ENCODE assay signal across 21 mouse cellular contexts in genomic region chr2:141416436-141416835, GRCm38 (mm10).
DNase-seq lines count a peak whose midpoint lies in the region; ATAC-seq and TF ChIP-seq lines count a peak whose summit lies in the region.
"Had no signal": no experiment of that assay in that cellular context is flagged by ENCODE, and none has a peak within 500 bp of the region (broad histone marks: within the 10 kb centered on the region; RNA-seq: fewer than 3 reads in every experiment).

No protein-coding gene starts in this region.

- no peak overlapping the region for H3K4me2 ChIP-seq in hindbrain, embryonic 14.5 days (replicated peaks)
- H3K4me2 ChIP-seq in hindbrain, embryonic 16.5 days (ENCODE audit: low read length): no peak overlapping the region
- H3K4me2 ChIP-seq in intestine, embryonic 15.5 days (replicated peaks): no peak overlapping the region
- H3K4me2 ChIP-seq in midbrain, embryonic 11.5 days: no peak overlapping the region
- no peak overlapping the region for H3K4me2 ChIP-seq in midbrain, postnatal 0 days (ENCODE audit: low read depth, low read length, poor library complexity, severe bottlenecking)

- H3K9ac ChIP-seq in hindbrain, embryonic 14.5 days: peak overlapping the region; percentile 12; the same call in 1 of the 2 replicates
- no peak overlapping the region for H3K9ac ChIP-seq in hindbrain, embryonic 16.5 days (ENCODE audit: low read depth, low read length)
- no peak overlapping the region for H3K9ac ChIP-seq in intestine, embryonic 15.5 days
- H3K9ac ChIP-seq in midbrain, embryonic 11.5 days (ENCODE audit: low read length): no peak overlapping the region
- no peak overlapping the region for H3K9ac ChIP-seq in midbrain, postnatal 0 days (replicated peaks; ENCODE audit: low read length, poor library complexity, severe bottlenecking)
- H3K9ac ChIP-seq: forebrain, postnatal 0 days; liver, postnatal 0 days had no signal

- H3K27me3 ChIP-seq in hindbrain, embryonic 14.5 days (ENCODE audit: control insufficient read depth, insufficient read depth, low read length): no peaks in the 10 kb centered on the region
- no peaks in the 10 kb centered on the region for H3K27me3 ChIP-seq in hindbrain, embryonic 16.5 days (replicated peaks; ENCODE audit: control insufficient read depth, insufficient read depth, low read length)
- H3K27me3 ChIP-seq in intestine, embryonic 15.5 days (replicated peaks): no peaks in the 10 kb centered on the region
- no peaks in the 10 kb centered on the region for H3K27me3 ChIP-seq in midbrain, embryonic 11.5 days (ENCODE audit: control insufficient read depth, insufficient read depth, low read length)
- H3K27me3 ChIP-seq in midbrain, postnatal 0 days (ENCODE audit: insufficient read depth, low read length): no peaks in the 10 kb centered on the region

- H3K36me3 ChIP-seq in hindbrain, embryonic 14.5 days (replicated peaks; ENCODE audit: control insufficient read depth, insufficient read depth): no peaks in the 10 kb centered on the region
- no peaks in the 10 kb centered on the region for H3K36me3 ChIP-seq in hindbrain, embryonic 16.5 days (ENCODE audit: control insufficient read depth, insufficient read depth, low read length)
- no peaks in the 10 kb centered on the region for H3K36me3 ChIP-seq in intestine, embryonic 15.5 days
- H3K36me3 ChIP-seq in midbrain, embryonic 11.5 days (ENCODE audit: control insufficient read depth, insufficient read depth, low read length): no peaks in the 10 kb centered on the region
- no peaks in the 10 kb centered on the region for H3K36me3 ChIP-seq in midbrain, postnatal 0 days (ENCODE audit: insufficient read depth, low read length)

- peak overlapping the region; percentile 58 for H3K27ac ChIP-seq in hindbrain, embryonic 14.5 days
- H3K27ac ChIP-seq in hindbrain, embryonic 16.5 days (ENCODE audit: low read depth, low read length): no peak overlapping the region
- H3K27ac ChIP-seq in intestine, embryonic 15.5 days: 0 out of 2 replicates have a peak overlapping the region, but pooled peaks have one; percentile 51
- no peak overlapping the region for H3K27ac ChIP-seq in midbrain, embryonic 11.5 days (ENCODE audit: low read depth, low read length)
- H3K27ac ChIP-seq in midbrain, postnatal 0 days (ENCODE audit: low read depth, low read length): peak overlapping the region; percentile 43; the same call in 1 of the 2 replicates
- H3K27ac ChIP-seq: heart, adult 2 months; layer of hippocampus, adult 2 months had no signal

- DNase-seq in hindbrain, embryonic 14.5 days (ENCODE audit: low spot score): no peak
- DNase-seq in midbrain, embryonic 11.5 days (ENCODE audit: low spot score, missing footprints): peak; percentile 59
- DNase-seq in midbrain, postnatal 0 days (ENCODE audit: low spot score): no peak
- no peak for DNase-seq in spleen, adult 12 weeks (ENCODE audit: low spot score)
- DNase-seq: adrenal gland, adult 8-10 months; B cell, adult 2 months; cerebellum, adult 11-12 months; cerebellum, postnatal 10 days; forebrain, postnatal 0 days; gastrocnemius, postnatal 36 days; heart, adult 2 months; kidney, adult 9 months; kidney, postnatal 25 days; layer of hippocampus, postnatal 36 days; liver, postnatal 0 days; lung, postnatal 14 days; right cerebral cortex, postnatal 4 days had no signal

- no peaks in the 10 kb centered on the region for H3K9me3 ChIP-seq in hindbrain, embryonic 14.5 days (ENCODE audit: control insufficient read depth, low read length)
- H3K9me3 ChIP-seq in hindbrain, embryonic 16.5 days (ENCODE audit: control insufficient read depth, low read length): no peaks in the 10 kb centered on the region
- no peaks in the 10 kb centered on the region for H3K9me3 ChIP-seq in intestine, embryonic 15.5 days
- no peaks in the 10 kb centered on the region for H3K9me3 ChIP-seq in midbrain, embryonic 11.5 days (ENCODE audit: control insufficient read depth, low read length)
- H3K9me3 ChIP-seq in midbrain, postnatal 0 days (ENCODE audit: low read length): no peaks in the 10 kb centered on the region

- H3K4me3 ChIP-seq in hindbrain, embryonic 14.5 days (replicated peaks; ENCODE audit: low read length): no peak overlapping the region
- no peak overlapping the region for H3K4me3 ChIP-seq in hindbrain, embryonic 16.5 days (ENCODE audit: low read length)
- H3K4me3 ChIP-seq in intestine, embryonic 15.5 days (replicated peaks): no peak overlapping the region
- no peak overlapping the region for H3K4me3 ChIP-seq in midbrain, embryonic 11.5 days (ENCODE audit: low read depth, low read length)
- H3K4me3 ChIP-seq in midbrain, postnatal 0 days (ENCODE audit: low read depth, low read length): no peak overlapping the region
- H3K4me3 ChIP-seq: heart, adult 2 months; layer of hippocampus, adult 2 months had no signal

- no peak for TF ChIP-seq CTCF in midbrain, postnatal 0 days (IDR thresholded peaks at IDR 0.05)

- H3K4me1 ChIP-seq in hindbrain, embryonic 14.5 days (replicated peaks; ENCODE audit: control insufficient read depth, insufficient read depth, low read length): peaks cover 9% of the 10 kb centered on the region
- H3K4me1 ChIP-seq in hindbrain, embryonic 16.5 days (ENCODE audit: control insufficient read depth, insufficient read depth, low read depth, low read length): peaks cover 4% of the 10 kb centered on the region; the same call in 1 of the 2 replicates
- no peaks in the 10 kb centered on the region for H3K4me1 ChIP-seq in intestine, embryonic 15.5 days (replicated peaks)
- no peaks in the 10 kb centered on the region for H3K4me1 ChIP-seq in midbrain, embryonic 11.5 days (ENCODE audit: control insufficient read depth, insufficient read depth, low read length)
- H3K4me1 ChIP-seq in midbrain, postnatal 0 days (ENCODE audit: insufficient read depth, low read length): no peaks in the 10 kb centered on the region; the same call in 1 of the 2 replicates

- no peak for ATAC-seq in hindbrain, embryonic 14.5 days (ENCODE audit: low FRiP score)
- ATAC-seq in hindbrain, embryonic 16.5 days: no peak
- peak; percentile 56 for ATAC-seq in intestine, embryonic 15.5 days
- ATAC-seq in midbrain, embryonic 11.5 days (ENCODE audit: low FRiP score): no peak
- ATAC-seq in midbrain, postnatal 0 days (ENCODE audit: low FRiP score): no peak
- no peak for ATAC-seq in CD4-positive, CD25-positive, alpha-beta regulatory T cell, adult 4 months
- ATAC-seq: forebrain, postnatal 0 days; liver, postnatal 0 days had no signal

Comparison
In these comparisons a context has a peak if more than half of its experiments do, and no peak if none do; other contexts are left out.
1. H3K27ac ChIP-seq: peak in hindbrain, embryonic 14.5 days (single experiment), intestine, embryonic 15.5 days (single experiment) and midbrain, postnatal 0 days (single experiment); none in hindbrain, embryonic 16.5 days (single experiment) and midbrain, embryonic 11.5 days (single experiment).